Mouse (Mus musculus) liver, postnatal 0 days (tissue): ENCODE data around the gene Dop1b.

Source experiments
- CTCF ChIP-seq: sonication (generic); IDR thresholded peaks from 2 replicates; pipeline ENCODE4 v1.5.1; 2016; ENCODE audit warnings: antibody characterized with exemption, low read depth
- EP300 ChIP-seq: IDR thresholded peaks from 2 replicates; pipeline ENCODE4 v1.6.1; 2016; ENCODE audit warnings: antibody characterized with exemption, low read depth, mild to moderate bottlenecking

- TF ChIP-seq CTCF (no peak), EP300 (no peak)
Measured at GRCm38 (mm10) chr16:93820040-93820439, 108.3 kb downstream of the Dop1b start.
